Mouse (Mus musculus) midbrain, postnatal 0 days (tissue): ENCODE data around the gene Otx2. TPM values are rescaled to one million over a fixed set of nuclear protein-coding genes. Genes with fewer than 3 reads are reported as not detected.
A peak's percentile ranks its signal among the peaks of the same experiment; 100 is the strongest.

Experiments used
- ATAC-seq: fragments of 200-750 bp; cut with Nextera tagmentation; 2 replicates; pipeline ENCODE4 v1.8.0; 2017; ENCODE audit warnings: moderate number of reproducible peaks, mild to moderate bottlenecking, moderate TSS enrichment, moderate library complexity; ENCODE audit not compliant: low FRiP score
- DNase-seq: peaks from one replicate; pipeline ENCODE4 v3.0.0-alpha.2; 2015; ENCODE audit warnings: low spot score
- H3K27ac ChIP-seq: fragments of 300-500 bp; sonication (generic); 2 replicates; pipeline ENCODE4 v1.5.1; 2014; ENCODE audit warnings: low read depth, mild to moderate bottlenecking, low read length, mixed read lengths
- H3K27me3 ChIP-seq: fragments of 300-500 bp; sonication (generic); 2 replicates; pipeline ENCODE4 v1.6.1; 2014; ENCODE audit warnings: low read length, control low read depth, mixed read lengths; ENCODE audit not compliant: insufficient read depth
- H3K36me3 ChIP-seq: fragments of 300-500 bp; sonication (generic); 2 replicates; pipeline ENCODE4 v1.6.1; 2014; ENCODE audit warnings: low read length, control low read depth, mixed read lengths; ENCODE audit not compliant: insufficient read depth
- H3K4me1 ChIP-seq: fragments of 300-500 bp; sonication (generic); 2 replicates; pipeline ENCODE4 v1.6.1; 2014; ENCODE audit warnings: mild to moderate bottlenecking, control low read depth, antibody characterized with exemption, low read length, mixed read lengths; ENCODE audit not compliant: insufficient read depth
- H3K4me2 ChIP-seq: fragments of 300-500 bp; sonication (generic); 2 replicates; pipeline ENCODE4 v1.6.1; 2014; ENCODE audit warnings: low read depth, mild to moderate bottlenecking, low read length, mixed read lengths; ENCODE audit not compliant: poor library complexity, severe bottlenecking
- H3K4me3 ChIP-seq: fragments of 300-500 bp; sonication (generic); 2 replicates; pipeline ENCODE4 v1.5.1; 2014; ENCODE audit warnings: low read depth, mild to moderate bottlenecking, low read length, moderate library complexity
- H3K9ac ChIP-seq: fragments of 300-500 bp; sonication (generic); replicated peaks from 2 replicates; pipeline ENCODE4 v1.6.1; 2014; ENCODE audit warnings: mild to moderate bottlenecking, low read length, moderate library complexity, mixed read lengths; ENCODE audit not compliant: poor library complexity, severe bottlenecking
- H3K9me3 ChIP-seq: fragments of 300-500 bp; sonication (generic); 2 replicates; pipeline ENCODE4 v1.6.1; 2016; ENCODE audit warnings: low read length, control low read depth
- CTCF ChIP-seq: IDR thresholded peaks from 2 replicates; pipeline ENCODE4 v1.5.1; 2016; ENCODE audit warnings: antibody characterized with exemption, mild to moderate bottlenecking
- WGBS: fragments of 180-500 bp; shearing (Covaris S2); extraction: QIAGEN DNeasy Blood & Tissue Kit; methylation state at CpG from one replicate; pipeline ENCODE4 v1.1.7; 2014; 5-methylcytosine and 5-hydroxymethylcytosine counted together
- polyA plus RNA-seq: library from polyadenylated mRNA; unstranded; fragments of >200 nt; fragmentation: Nextera tagmentation; extraction: Ambion mirVana; gene quantifications from 2 replicates; pipeline ENCODE4 v1.2.1, GENCODE M21; 2015
- total RNA-seq: library from RNA; depleted of rRNA; stranded (reverse); fragments of >200 nt; gene quantifications from 2 replicates; pipeline ENCODE4 v1.2.3, GENCODE M21; 2014

The Otx2 gene
- total and polyA plus RNA-seq, 2 experiments from 2014 or later = 62.0 to 93.2 TPM

DNA sequence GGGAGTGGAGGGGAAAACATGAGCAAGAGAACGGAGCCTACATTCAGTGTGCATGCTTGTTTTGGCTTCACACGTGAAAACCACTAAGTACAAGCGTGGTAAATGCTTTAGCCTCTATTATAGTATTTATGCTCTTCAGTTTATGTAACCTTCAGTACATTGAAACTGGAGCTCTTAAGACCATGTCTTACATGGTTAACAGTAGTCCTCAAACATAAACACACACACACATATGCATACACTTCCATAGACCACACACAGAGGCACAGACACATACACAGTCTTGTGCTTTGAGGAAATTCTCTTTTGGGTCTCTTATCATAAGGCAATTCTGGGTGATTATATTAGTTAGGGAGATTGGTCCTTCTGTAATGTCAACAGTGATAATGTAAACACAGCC, 40.5 kb downstream of the Otx2 start:
- Histone ChIP-seq H3K4me3 (no peak overlapping the region), H3K36me3 (no peaks in the 10 kb centered on the region), H3K27ac (no peak overlapping the region), H3K4me2 (no peak overlapping the region), H3K9me3 (no peaks in the 10 kb centered on the region), H3K4me1 (no peaks in the 10 kb centered on the region), H3K27me3 (no peaks in the 10 kb centered on the region), H3K9ac (no peak overlapping the region)
- no peak for TF ChIP-seq CTCF
- WGBS = 81% methylated on average over 3 of the region's 3 CpGs
- DNase-seq = no peak
- ATAC-seq = no peak

DNA sequence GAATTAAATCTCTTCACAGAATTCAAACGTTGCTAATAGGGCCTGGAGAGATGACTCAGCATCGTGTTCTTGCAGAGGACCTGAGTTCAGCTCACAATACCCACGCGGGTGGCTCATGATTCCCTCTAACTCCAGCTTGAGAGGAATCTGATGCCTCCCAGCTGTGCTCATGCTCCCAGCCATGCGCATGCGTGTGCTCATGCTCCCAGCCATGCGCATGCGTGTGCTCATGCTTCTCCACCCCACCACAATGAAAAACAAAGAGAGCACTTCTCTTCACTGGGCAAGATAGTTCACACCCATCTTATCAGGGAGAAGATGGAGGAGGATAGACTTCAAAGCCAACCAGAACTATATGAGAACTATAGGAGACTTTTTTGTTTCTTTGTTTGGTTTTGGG, 41.3 kb downstream of the Otx2 start:
- H3K36me3 ChIP-seq = no peaks in the 10 kb centered on the region
- ATAC-seq (no peak), DNase-seq (no peak)
- H3K4me3 ChIP-seq = no peak overlapping the region
- H3K4me2 ChIP-seq = no peak overlapping the region
- WGBS = 93% methylated on average over 8 of the region's 8 CpGs
- H3K27ac ChIP-seq = no peak overlapping the region
- H3K4me1 ChIP-seq = no peaks in the 10 kb centered on the region
- H3K9me3 ChIP-seq = no peaks in the 10 kb centered on the region
- H3K9ac ChIP-seq = no peak overlapping the region
- no peak for TF ChIP-seq CTCF
- no peaks in the 10 kb centered on the region for H3K27me3 ChIP-seq

GRCm38 (mm10) chr14:48631486-48631885, 42.1 kb downstream of the Otx2 start:
- DNase-seq (no peak), ATAC-seq (no peak)
- Histone ChIP-seq H3K27ac (no peak overlapping the region), H3K9me3 (no peaks in the 10 kb centered on the region), H3K4me2 (no peak overlapping the region), H3K36me3 (no peaks in the 10 kb centered on the region), H3K27me3 (no peaks in the 10 kb centered on the region), H3K9ac (no peak overlapping the region), H3K4me1 (no peaks in the 10 kb centered on the region), H3K4me3 (no peak overlapping the region)
- 91% methylated on average over 2 of the region's 2 CpGs for WGBS
- no peak for TF ChIP-seq CTCF

- Histone ChIP-seq H3K4me3 (no peak overlapping the region), H3K4me1 (no peaks in the 10 kb centered on the region), H3K27ac (no peak overlapping the region), H3K36me3 (no peaks in the 10 kb centered on the region), H3K9ac (no peak overlapping the region), H3K4me2 (no peak overlapping the region), H3K9me3 (no peaks in the 10 kb centered on the region), H3K27me3 (no peaks in the 10 kb centered on the region)
- WGBS = 70% methylated on average over 9 of the region's 9 CpGs
- DNase-seq (no peak), ATAC-seq (no peak)
- no peak for TF ChIP-seq CTCF
These were observed 44.2 kb downstream of the Otx2 start for GRCm38 (mm10) chr14:48629404-48629803.

DNA sequence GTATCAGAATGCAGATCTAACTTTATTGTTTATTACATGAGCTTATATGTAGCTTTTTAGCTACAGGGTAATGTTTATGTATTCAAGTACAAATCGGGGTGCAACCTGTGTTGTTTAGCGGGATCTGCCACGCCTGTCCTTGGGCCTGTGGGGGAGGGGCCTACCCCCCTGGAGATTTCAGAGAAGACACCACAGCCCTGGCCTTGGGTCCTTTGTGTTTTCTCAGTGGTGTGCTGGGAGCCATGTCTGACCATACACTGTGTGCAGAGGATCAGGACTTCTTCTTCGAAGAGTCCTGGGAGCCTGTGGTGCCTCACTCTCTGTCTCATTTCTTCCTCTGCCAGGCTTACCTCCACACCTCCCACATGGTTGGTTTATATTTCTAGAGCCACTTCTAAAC, 47.3 kb downstream of the Otx2 start:
- ATAC-seq (no peak), DNase-seq (no peak)
- H3K4me2 ChIP-seq = no peak overlapping the region
- 86% methylated on average over 4 of the region's 4 CpGs for WGBS
- no peaks in the 10 kb centered on the region for H3K27me3 ChIP-seq
- H3K9me3 ChIP-seq = no peaks in the 10 kb centered on the region
- no peaks in the 10 kb centered on the region for H3K4me1 ChIP-seq
- no peak overlapping the region for H3K9ac ChIP-seq
- H3K27ac ChIP-seq = no peak overlapping the region
- no peak overlapping the region for H3K4me3 ChIP-seq
- TF ChIP-seq CTCF = no peak
- H3K36me3 ChIP-seq = no peaks in the 10 kb centered on the region

DNA sequence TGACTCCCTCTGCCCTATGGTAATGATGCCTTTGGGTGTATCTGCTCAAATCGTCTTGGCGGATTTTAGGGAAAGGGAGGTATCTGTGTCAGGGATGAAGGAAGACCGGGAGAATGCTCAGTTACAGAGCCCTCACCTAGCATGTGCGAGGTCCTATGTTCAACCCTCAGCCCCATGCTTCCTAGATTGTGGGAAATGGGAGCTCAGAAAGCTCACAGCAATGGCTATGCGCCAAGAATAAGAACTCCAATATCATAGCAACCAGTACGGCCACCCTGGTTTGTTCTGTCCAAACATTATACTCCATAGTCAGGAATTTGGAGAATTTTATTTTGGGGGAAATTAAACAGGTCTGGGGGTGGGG, 48.3 kb downstream of the Otx2 start:
- Histone ChIP-seq H3K4me3 (no peak overlapping the region), H3K4me1 (no peaks in the 10 kb centered on the region), H3K27me3 (no peaks in the 10 kb centered on the region), H3K9me3 (no peaks in the 10 kb centered on the region), H3K9ac (no peak overlapping the region), H3K4me2 (no peak overlapping the region), H3K27ac (no peak overlapping the region), H3K36me3 (no peaks in the 10 kb centered on the region)
- ATAC-seq (no peak), DNase-seq (peak; percentile 23)
- no peak for TF ChIP-seq CTCF
- 56% methylated on average over 6 of the region's 6 CpGs for WGBS
